Mouse (Mus musculus): ENCODE data around the gene H2-T22. TPM values are rescaled to one million over a fixed set of nuclear protein-coding genes. Genes with fewer than 3 reads are reported as not detected.
A peak's percentile ranks its signal among the peaks of the same experiment; 100 is the strongest.

Gene H2-T22
- total and polyA plus RNA-seq, 3 experiments = 10.6 to 26.1 (median 16.4) TPM

DNA sequence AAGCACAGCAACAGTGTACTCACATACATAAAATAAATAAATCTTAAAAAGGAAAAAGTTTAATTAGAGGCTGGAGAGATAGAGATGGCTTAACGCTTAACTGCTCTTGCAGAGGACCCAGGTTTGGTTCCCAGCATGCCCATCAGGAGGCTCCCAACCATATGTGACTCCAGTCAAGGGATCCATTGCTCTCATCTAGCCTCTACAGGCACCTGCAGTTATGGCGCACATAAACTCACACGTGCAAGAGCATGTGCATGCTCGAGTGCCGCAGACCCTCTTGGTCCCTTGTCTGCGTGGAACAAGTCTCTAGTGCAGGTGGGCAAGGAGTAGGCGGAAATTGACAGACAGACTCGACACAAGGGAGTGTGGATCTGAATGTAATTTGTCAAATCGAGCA is 20.4 kb downstream of the H2-T22 start:
- Histone ChIP-seq H3K9me3 (replicated peaks; ENCODE audit: low read length) (peaks cover 12% of the 10 kb centered on the region), H3K4me3 (replicated peaks in 1 of 3; ENCODE audit: low read depth in 2 of 3, low read length in 2 of 3, poor library complexity in 1 of 3) (no peak overlapping the region), H3K79me2 (replicated peaks; ENCODE audit: control insufficient read depth, extremely low read depth, insufficient read depth, poor library complexity, severe bottlenecking) (peaks cover 36% of the 10 kb centered on the region), H3K4me2 (ENCODE audit: insufficient read depth, low read depth, poor library complexity, severe bottlenecking) (no peak overlapping the region), H3K4me1 (ENCODE audit: control insufficient read depth in 1 of 2, insufficient read depth in 2 of 2) (peaks cover 11 to 41% of the 10 kb centered on the region in 2 experiments), H3K9ac (ENCODE audit: insufficient read depth, low read depth) (no peak overlapping the region), H3K27ac (ENCODE audit: insufficient read depth, low read depth) (no peak overlapping the region), H3K27me3 (replicated peaks) (no peaks in the 10 kb centered on the region), H3K36me3 (replicated peaks in 1 of 2; ENCODE audit: control insufficient read depth in 1 of 2, insufficient read depth in 1 of 2, low read length in 1 of 2) (peaks cover 8 to 40% of the 10 kb centered on the region in 2 experiments)
- in situ Hi-C loops (cut with MboI; ENCODE audit: low pct_ligation_motif_present, low pct_unique_long_range_greater_than_20kb, low sequenced_read_pairs) = no loop called here
- dilution Hi-C loops (cut with MboI; ENCODE audit: extremely low pct_ligation_motif_present, extremely low pct_unique_long_range_greater_than_20kb, low sequenced_read_pairs) = no loop called here
- TF ChIP-seq JUN (IDR thresholded peaks at IDR 0.05; ENCODE audit: insufficient read depth, low read depth, low read length) (no peak), ZKSCAN1 (IDR thresholded peaks at IDR 0.05; ENCODE audit: borderline replicate concordance, low read depth, low read length) (no peak), MAZ (IDR thresholded peaks at IDR 0.05; ENCODE audit: low read depth, low read length) (no peak), IRF4 (IDR thresholded peaks at IDR 0.05; ENCODE audit: low read depth, low read length) (no peak), CTCF (conservative IDR thresholded peaks at IDR 0.05 in 1 of 2, IDR thresholded peaks at IDR 0.05 in 1 of 2; ENCODE audit: low read depth in 2 of 2, low read length in 2 of 2) (no peak), SMC3 (IDR thresholded peaks at IDR 0.05; ENCODE audit: low read depth, low read length) (no peak), NRF1 (IDR thresholded peaks at IDR 0.05; ENCODE audit: low read depth, low read length) (no peak), TCF12 (IDR thresholded peaks at IDR 0.05; ENCODE audit: low read depth, low read length) (no peak), ELF1 (IDR thresholded peaks at IDR 0.05; ENCODE audit: low read depth, low read length) (no peak), MAFK (IDR thresholded peaks at IDR 0.05; ENCODE audit: insufficient replicate concordance, low read length) (no peak), HCFC1 (IDR thresholded peaks at IDR 0.05; ENCODE audit: low read depth, low read length) (no peak), RAD21 (IDR thresholded peaks at IDR 0.05; ENCODE audit: low read depth, low read length) (no peak), NELFE (IDR thresholded peaks at IDR 0.05; ENCODE audit: low read depth, low read length) (no peak), MXI1 (IDR thresholded peaks at IDR 0.05; ENCODE audit: low read depth, low read length) (no peak), MEF2A (IDR thresholded peaks at IDR 0.05; ENCODE audit: borderline replicate concordance, low read depth, low read length) (no peak), USF2 (conservative IDR thresholded peaks at IDR 0.05; ENCODE audit: low read depth, low read length) (no peak), POLR2A (IDR thresholded peaks at IDR 0.05; ENCODE audit: low read depth, low read length) (no peak), SIN3A (IDR thresholded peaks at IDR 0.05; ENCODE audit: low read length) (no peak), UBTF (IDR thresholded peaks at IDR 0.05; ENCODE audit: low read depth, low read length) (no peak)
- DNase-seq (ENCODE audit: extremely low read depth) = no peak

DNA sequence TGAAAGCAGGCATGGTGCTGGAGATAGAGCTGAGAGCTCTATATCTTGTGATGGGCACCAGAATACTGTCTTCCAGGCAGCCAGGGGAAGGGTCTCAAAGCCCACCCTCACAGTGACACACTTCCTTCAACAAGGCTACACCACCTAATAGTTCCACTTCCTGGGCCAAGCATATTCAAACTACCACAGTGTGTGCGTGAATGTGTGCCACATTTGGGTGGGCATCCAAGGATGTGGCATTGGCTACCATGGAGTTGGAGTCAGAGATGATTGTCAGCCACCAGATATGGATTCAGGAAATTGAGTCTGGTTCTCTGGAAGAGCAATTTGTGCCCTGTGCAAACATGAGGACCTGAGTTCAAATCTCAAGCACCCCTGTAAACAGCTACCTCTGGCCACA is 21.2 kb downstream of the H2-T22 start:
- H3K79me2 ChIP-seq (replicated peaks; ENCODE audit: control insufficient read depth, extremely low read depth, insufficient read depth, poor library complexity, severe bottlenecking) = peaks cover 43% of the 10 kb centered on the region
- TF ChIP-seq ZC3H11A (IDR thresholded peaks at IDR 0.05; ENCODE audit: low read depth, low read length) (no peak), SIN3A (IDR thresholded peaks at IDR 0.05; ENCODE audit: low read length) (no peak), MAZ (IDR thresholded peaks at IDR 0.05; ENCODE audit: low read depth, low read length) (no peak), IRF4 (IDR thresholded peaks at IDR 0.05; ENCODE audit: low read depth, low read length) (no peak), ZNF384 (IDR thresholded peaks at IDR 0.05; ENCODE audit: low read depth, low read length) (no peak), CHD1 (IDR thresholded peaks at IDR 0.05; ENCODE audit: low read depth, low read length) (no peak)
- peak overlapping the region; percentile 10; the same call in 1 of the 2 replicates for H3K9ac ChIP-seq (ENCODE audit: insufficient read depth, low read depth)
- H3K4me3 ChIP-seq (replicated peaks in 1 of 3; ENCODE audit: low read depth in 2 of 3, low read length in 2 of 3, poor library complexity in 1 of 3) = peak overlapping the region in 2 of 3 experiments; percentile 20 to 32
- peak overlapping the region; percentile 94 for H3K27ac ChIP-seq (ENCODE audit: insufficient read depth, low read depth)
- no peak for DNase-seq (ENCODE audit: extremely low read depth)
- H3K4me1 ChIP-seq (ENCODE audit: control insufficient read depth in 1 of 2, insufficient read depth in 2 of 2) = peaks cover 17 to 49% of the 10 kb centered on the region in 2 experiments
- no peak overlapping the region; the same call in 1 of the 2 replicates for H3K4me2 ChIP-seq (ENCODE audit: insufficient read depth, low read depth, poor library complexity, severe bottlenecking)
- in situ Hi-C loops (cut with MboI; ENCODE audit: low pct_ligation_motif_present, low pct_unique_long_range_greater_than_20kb, low sequenced_read_pairs) (no loop called here), dilution Hi-C loops (cut with MboI; ENCODE audit: extremely low pct_ligation_motif_present, extremely low pct_unique_long_range_greater_than_20kb, low sequenced_read_pairs) (no loop called here)
- H3K9me3 ChIP-seq (replicated peaks; ENCODE audit: low read length) = peaks cover 8% of the 10 kb centered on the region
- peaks cover 5 to 41% of the 10 kb centered on the region in 2 experiments for H3K36me3 ChIP-seq (replicated peaks in 1 of 2; ENCODE audit: control insufficient read depth in 1 of 2, insufficient read depth in 1 of 2, low read length in 1 of 2)
- H3K27me3 ChIP-seq (replicated peaks) = no peaks in the 10 kb centered on the region

Data from CH12.LX (cell line).